Mouse (Mus musculus) thymus, adult 2 months (tissue): ENCODE data around the gene Abhd17b. TPM values are rescaled to one million over a fixed set of nuclear protein-coding genes. Genes with fewer than 3 reads are reported as not detected.
A peak's percentile ranks its signal among the peaks of the same experiment; 100 is the strongest.

Experiments used
- DNase-seq: peaks from one replicate; pipeline ENCODE4 v3.0.0; 2021
- H3K27ac ChIP-seq: fragments of 200-500 bp; 2 replicates; pipeline ENCODE4 v1.5.1; 2012; ENCODE audit warnings: low read length, control low read depth; ENCODE audit not compliant: control insufficient read depth, insufficient read depth
- H3K27me3 ChIP-seq: fragments of 200-500 bp; 2 replicates; pipeline ENCODE4 v1.6.1; 2012; ENCODE audit warnings: mild to moderate bottlenecking, low read length, moderate library complexity, mixed read lengths; ENCODE audit not compliant: control insufficient read depth, insufficient read depth
- H3K36me3 ChIP-seq: fragments of 200-500 bp; 2 replicates; pipeline ENCODE4 v1.6.1; 2012; ENCODE audit warnings: mild to moderate bottlenecking, low read length, moderate library complexity; ENCODE audit not compliant: control insufficient read depth, insufficient read depth
- H3K4me1 ChIP-seq: fragments of 200-500 bp; replicated peaks from 2 replicates; pipeline ENCODE4 v1.6.1; 2012; ENCODE audit warnings: low read length; ENCODE audit not compliant: control insufficient read depth, insufficient read depth
- H3K4me3 ChIP-seq: fragments of 200-500 bp; 2 replicates; pipeline ENCODE4 v1.5.1; 2012; ENCODE audit warnings: mild to moderate bottlenecking, low read length, control low read depth, moderate library complexity; ENCODE audit not compliant: control insufficient read depth, insufficient read depth
- CTCF ChIP-seq: fragments of 200-500 bp; IDR thresholded peaks from 2 replicates; pipeline ENCODE4 v1.5.1; 2012; ENCODE audit warnings: mild to moderate bottlenecking, control low read depth, low read length, moderate library complexity, borderline replicate concordance; ENCODE audit not compliant: control insufficient read depth, poor library complexity, insufficient read depth; ENCODE audit errors: extremely low read depth
- POLR2A ChIP-seq: fragments of 200-500 bp; IDR thresholded peaks from 2 replicates; pipeline ENCODE4 v1.6.1; 2012; ENCODE audit warnings: mild to moderate bottlenecking, low read length, control low read depth, moderate library complexity; ENCODE audit not compliant: control insufficient read depth, poor library complexity, insufficient read depth; ENCODE audit errors: extremely low read depth
- WGBS: fragments of 180-500 bp; shearing (Covaris S2); methylation state at CpG from one replicate; pipeline ENCODE4 v1.1.7; 2018; 5-methylcytosine and 5-hydroxymethylcytosine counted together
- polyA plus RNA-seq: library from polyadenylated mRNA; depleted of rRNA; stranded (reverse); fragments of >200 nt; gene quantifications from 2 replicates; pipeline ENCODE4 v1.2.3, GENCODE M21; 2012

The Abhd17b gene
- polyA plus RNA-seq, 1 experiment = 8.2 TPM

- Histone ChIP-seq H3K27me3 (no peaks in the 10 kb centered on the region), H3K36me3 (no peaks in the 10 kb centered on the region), H3K4me1 (no peaks in the 10 kb centered on the region), H3K27ac (no peak overlapping the region), H3K4me3 (no peak overlapping the region)
- no peak for TF ChIP-seq POLR2A
- no peak for TF ChIP-seq CTCF
- 98% methylated on average over 17 of the region's 17 CpGs for WGBS
- DNase-seq = no peak
These were observed 21.5 kb downstream of the Abhd17b start for GRCm38 (mm10) chr19:21674354-21675096.

DNA sequence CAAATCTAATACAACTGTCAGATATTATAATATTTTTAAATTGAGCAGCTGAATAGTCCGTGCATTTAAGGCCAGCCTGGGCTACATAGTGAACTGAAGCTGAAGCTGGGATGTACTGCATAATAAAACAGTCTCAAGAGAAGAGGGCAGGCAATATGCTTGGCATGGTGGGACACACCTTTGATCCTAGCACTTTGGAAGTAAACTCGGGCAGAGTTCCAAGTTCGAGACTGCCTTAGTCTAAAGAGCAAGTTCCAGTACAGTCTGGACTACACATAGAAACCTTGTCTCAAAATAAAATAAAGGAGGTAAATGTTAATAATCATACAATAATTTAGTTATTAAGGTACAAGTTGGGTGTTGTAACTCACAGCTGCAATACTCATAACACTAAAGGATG is 27.1 kb downstream of the Abhd17b start:
- no peaks in the 10 kb centered on the region for H3K27me3 ChIP-seq
- DNase-seq = no peak
- no peak overlapping the region for H3K27ac ChIP-seq
- peaks cover 6% of the 10 kb centered on the region; the same call in 1 of the 2 replicates for H3K36me3 ChIP-seq
- TF ChIP-seq CTCF = no peak
- TF ChIP-seq POLR2A = no peak
- WGBS = 98% methylated on average over 3 of the region's 3 CpGs
- H3K4me3 ChIP-seq = no peak overlapping the region
- H3K4me1 ChIP-seq = no peaks in the 10 kb centered on the region

- TF ChIP-seq POLR2A (no peak), CTCF (no peak)
- H3K36me3 ChIP-seq = peaks cover 6% of the 10 kb centered on the region; the same call in 1 of the 2 replicates
- no peak overlapping the region for H3K27ac ChIP-seq
- H3K4me1 ChIP-seq = no peaks in the 10 kb centered on the region
- H3K4me3 ChIP-seq = no peak overlapping the region
- DNase-seq = no peak
- 97% methylated on average over 10 of the region's 10 CpGs for WGBS
- no peaks in the 10 kb centered on the region for H3K27me3 ChIP-seq
These were observed 28.0 kb downstream of the Abhd17b start for GRCm38 (mm10) chr19:21680986-21681385.

DNA sequence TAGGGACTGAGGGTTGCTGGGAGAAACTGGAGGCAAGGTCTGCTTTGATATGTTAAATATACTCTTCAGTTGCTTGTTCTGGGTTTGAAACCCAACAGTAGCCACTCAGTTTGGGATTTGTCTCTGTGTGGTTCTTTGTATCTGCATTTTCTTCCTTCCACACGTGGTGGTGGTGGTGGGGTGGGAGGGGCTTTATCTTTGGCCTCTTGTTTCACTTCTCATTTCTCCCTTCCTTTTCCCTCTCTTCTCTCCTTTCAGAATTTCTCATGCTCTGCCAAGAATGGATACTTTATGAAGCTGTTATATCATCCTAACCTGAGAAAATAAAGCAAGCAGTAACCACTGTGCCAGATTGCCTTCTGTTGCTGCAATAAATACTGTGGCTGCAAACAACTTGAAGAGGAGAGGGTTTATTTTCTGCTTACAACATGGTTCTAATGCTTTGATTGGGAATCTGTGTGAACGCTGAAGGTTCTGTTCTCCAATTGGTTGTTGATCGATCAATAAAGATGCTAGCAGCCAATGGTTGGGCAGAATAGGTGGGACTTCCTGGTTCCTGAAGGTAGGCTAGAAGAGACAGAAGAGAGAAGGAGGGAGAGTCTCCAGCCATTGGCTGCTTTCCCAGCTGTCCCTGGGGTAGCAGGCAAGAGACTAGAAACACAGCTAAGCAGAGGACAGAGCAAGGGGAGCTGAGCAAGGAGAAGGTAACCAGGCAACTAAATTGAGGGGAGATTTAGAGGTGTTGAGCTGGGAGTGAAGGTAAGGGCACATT is 60.5 kb downstream of the Abhd17b start:
- TF ChIP-seq POLR2A = no peak
- no peak for TF ChIP-seq CTCF
- Histone ChIP-seq H3K27ac (peak overlapping the region; percentile 66), H3K27me3 (no peaks in the 10 kb centered on the region), H3K4me1 (peaks cover 5% of the 10 kb centered on the region), H3K4me3 (peak overlapping the region; percentile 50), H3K36me3 (no peaks in the 10 kb centered on the region)
- WGBS = 13% methylated on average over 3 of the region's 3 CpGs
- peak; percentile 78 for DNase-seq

GRCm38 (mm10) chr19:21714278-21714883 is 61.4 kb downstream of the Abhd17b start:
- DNase-seq = no peak
- TF ChIP-seq POLR2A = no peak
- no peak for TF ChIP-seq CTCF
- Histone ChIP-seq H3K27ac (peak overlapping the region; percentile 66), H3K27me3 (no peaks in the 10 kb centered on the region), H3K4me1 (peaks cover 5% of the 10 kb centered on the region), H3K4me3 (peak overlapping the region; percentile 27; the same call in 1 of the 2 replicates), H3K36me3 (no peaks in the 10 kb centered on the region)
- WGBS = 38% methylated on average over 10 of the region's 10 CpGs

DNA sequence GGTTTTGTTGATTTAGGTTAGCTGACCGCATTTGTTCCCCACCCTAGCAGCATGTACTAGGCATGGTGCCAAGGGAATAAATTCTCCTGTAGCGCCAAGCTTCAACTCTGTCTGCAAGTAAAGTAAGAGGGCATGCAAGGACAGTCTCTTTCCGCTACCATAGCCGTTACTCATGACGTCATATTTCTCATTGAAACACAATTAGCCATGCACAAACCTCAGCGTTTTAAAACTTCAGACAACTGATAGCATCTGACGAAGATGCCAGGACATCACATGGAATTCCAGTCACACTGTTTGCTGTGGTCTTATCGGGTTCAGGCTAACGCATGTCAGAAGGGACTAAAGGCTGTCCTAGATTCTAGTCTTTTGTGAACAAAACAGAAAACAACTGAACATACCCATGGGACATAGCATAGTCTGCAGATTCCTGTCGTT is 62.0 kb downstream of the Abhd17b start:
- Histone ChIP-seq H3K4me1 (peaks cover 5% of the 10 kb centered on the region), H3K36me3 (no peaks in the 10 kb centered on the region), H3K4me3 (no peak overlapping the region), H3K27me3 (no peaks in the 10 kb centered on the region), H3K27ac (no peak overlapping the region)
- 79% methylated on average over 10 of the region's 10 CpGs for whole genome bisulfite sequencing
- no peak for DNase-seq
- TF ChIP-seq POLR2A (no peak), CTCF (no peak)
